Mouse (Mus musculus) spleen, adult 12 weeks (tissue): ENCODE results near the gene Zfp488.

Experiments used
- DNase-seq: peaks from one replicate; pipeline ENCODE4 v3.0.0; 2022; ENCODE audit warnings: low spot score

The Zfp488 gene

DNA sequence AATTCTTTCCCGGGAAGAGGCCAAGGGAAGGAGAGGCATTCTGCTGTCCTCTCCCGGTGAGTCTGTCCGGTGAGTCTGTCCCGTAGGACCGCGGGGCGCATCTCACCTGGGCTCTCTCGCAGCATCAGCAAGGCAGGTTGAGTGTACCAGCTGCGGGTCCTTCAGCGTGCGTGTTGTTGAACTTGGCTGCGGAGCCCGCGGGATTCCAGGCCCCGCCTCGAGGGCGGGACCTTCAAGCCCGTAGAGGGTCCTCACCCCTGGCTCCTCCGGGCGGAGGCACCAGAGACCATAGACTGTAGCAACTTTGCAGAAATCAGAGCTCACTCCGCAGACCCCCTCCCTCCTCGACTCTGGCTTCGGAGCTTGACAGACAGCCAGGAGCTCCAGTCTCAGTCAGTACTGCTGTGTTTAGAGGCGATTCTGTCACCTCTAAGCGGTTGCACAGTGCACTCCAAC lies at the start of gene Zfp488:
Gene Zfp488, minus strand, starts transcription at position 161 of the 456 bp plus-strand sequence.
- no peak for DNase-seq

DNA sequence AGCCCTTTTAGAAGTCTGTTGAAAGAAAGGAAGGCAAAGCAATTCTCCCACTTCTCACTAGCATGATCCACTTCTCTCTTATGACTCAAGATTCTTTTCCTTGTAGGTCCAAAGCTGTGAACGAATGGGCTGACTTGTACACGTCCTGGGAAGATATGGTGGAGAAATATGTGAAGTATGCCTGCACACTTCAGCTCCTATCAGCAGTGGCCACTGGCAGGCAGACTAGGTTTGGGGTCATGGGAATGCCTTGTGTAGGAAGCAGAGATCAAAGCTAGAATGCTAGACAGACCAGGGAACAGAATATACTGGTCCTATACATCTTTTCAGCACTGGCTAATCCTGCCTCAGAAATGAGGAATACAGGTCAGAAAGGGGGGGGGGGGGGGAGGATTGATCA lies 48.1 kb upstream of the Zfp488 start:
- no peak for DNase-seq

DNA sequence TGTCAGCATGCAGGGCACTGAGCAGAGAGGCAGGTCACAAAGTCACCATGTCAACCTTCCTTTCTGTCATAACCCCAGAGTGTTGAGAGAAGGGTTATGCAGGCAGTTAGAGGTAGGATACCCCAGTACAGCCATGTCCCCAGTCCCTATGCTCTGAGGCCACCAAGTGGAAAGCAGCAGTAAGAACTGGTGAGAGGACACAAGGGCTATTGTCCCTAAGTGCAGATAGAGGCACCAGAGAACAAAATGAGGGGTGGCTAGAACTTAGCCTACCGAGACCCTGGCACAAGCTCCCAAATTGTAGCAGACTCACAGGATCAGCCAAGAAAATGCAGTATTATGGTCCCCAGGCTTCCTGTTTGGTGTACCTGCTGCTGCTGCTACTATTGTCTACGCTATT lies 38.4 kb upstream of the Zfp488 start:
- DNase-seq, result no peak

DNA sequence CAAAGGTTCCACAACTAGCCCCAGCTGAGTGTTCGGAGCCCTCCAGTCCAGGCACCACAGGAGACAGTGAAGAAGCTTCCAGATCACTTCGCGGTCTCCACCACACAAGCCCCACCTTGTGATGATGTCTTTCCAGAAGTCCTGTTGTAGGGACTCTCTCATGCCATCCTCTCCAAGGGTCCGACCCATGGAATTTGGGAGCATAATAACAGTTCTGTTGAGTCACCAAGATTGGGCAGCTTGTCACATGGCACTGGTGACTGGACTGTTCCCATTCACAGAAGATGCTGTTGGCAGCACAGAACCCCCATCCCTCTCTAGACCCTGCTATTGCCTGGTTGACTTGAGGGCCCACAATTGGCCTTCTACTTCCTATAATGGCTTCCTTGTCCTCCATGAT lies 37.8 kb upstream of the Zfp488 start, which contains the start of gene Gm5460:
Gene Gm5460, plus strand, starts transcription at position 378 of the 400 bp plus-strand sequence.
- no peak for DNase-seq

DNA sequence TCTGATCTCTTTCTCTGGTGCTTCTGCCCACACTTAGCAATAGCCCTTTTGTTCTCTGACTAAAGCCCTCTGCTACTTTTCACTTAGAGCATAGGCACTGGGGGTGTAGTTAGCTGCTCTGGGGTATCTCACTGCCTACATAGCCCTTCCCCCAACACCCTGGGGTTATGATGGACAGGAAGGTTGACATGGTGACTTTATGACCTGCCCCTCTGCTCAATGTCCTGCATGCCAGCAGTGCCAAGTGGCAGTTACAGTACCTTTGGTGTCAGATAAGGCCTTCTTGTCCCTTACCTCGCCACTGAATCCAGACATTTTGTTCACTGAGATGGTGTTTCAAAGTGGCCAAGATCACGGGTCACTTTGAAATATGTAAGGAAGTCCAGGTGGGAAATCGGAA lies 36.5 kb upstream of the Zfp488 start, which contains the start of gene Gm30083:
Gene Gm30083, minus strand, starts transcription at position 120 of the 400 bp plus-strand sequence.
- DNase-seq, result no peak

DNA sequence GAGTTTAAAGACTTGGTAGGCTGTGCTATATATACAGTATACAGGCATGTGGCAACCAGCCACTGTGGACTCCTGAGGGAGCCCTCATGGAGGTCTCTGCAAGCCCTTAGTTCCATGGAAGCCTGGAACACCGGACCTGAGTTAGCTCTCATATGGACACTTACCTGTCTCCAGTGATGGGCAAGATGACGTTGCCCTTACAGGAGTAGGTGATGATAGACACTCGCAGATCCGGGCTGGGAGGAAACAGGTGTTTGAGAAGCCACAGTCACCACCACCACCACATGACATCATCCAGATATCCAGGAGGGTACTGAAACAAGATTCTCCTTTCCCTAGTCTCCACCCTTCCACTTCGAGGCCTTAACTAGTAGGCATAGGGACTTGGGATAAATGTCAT lies 23.8 kb upstream of the Zfp488 start:
- no peak for DNase-seq

DNA sequence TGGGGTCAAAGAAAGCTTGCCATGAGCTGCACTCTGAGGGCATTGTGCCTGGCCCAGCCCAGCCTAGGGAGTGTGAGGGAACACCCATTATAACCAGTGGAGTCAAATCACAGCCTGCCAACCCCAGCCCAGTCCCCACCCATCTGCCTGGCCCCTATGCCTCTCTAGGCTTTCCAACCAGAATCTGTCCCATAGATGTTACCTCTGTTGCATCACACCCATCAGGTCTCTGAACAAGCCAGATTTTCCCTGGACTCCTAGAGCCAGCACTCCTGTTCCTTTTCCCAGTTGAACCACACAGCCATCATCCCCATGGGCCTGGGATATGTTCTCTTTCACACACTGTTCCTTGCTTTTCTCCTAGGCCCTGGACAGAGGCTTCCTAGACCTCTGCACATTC lies 22.9 kb upstream of the Zfp488 start:
- no peak for DNase-seq

DNA sequence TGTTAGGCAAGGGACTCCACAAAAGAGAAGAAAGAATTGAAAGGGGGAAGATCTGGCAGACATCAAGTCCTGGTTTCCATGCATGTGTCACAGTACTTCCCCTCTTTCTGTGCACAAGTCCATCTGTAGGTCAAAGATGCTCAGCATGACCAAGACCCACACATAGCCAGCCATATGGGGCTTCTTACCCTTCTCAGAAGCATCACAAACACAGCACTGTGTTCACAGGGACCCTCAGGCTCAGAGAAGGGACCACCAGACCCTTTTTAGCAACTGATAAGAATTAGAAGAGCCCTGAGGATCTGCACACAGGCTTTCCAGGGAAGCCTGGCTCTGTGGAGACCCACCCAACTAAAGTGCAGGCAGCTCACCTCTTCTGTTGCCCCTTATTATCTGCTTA lies 21.5 kb upstream of the Zfp488 start:
- no peak for DNase-seq

DNA sequence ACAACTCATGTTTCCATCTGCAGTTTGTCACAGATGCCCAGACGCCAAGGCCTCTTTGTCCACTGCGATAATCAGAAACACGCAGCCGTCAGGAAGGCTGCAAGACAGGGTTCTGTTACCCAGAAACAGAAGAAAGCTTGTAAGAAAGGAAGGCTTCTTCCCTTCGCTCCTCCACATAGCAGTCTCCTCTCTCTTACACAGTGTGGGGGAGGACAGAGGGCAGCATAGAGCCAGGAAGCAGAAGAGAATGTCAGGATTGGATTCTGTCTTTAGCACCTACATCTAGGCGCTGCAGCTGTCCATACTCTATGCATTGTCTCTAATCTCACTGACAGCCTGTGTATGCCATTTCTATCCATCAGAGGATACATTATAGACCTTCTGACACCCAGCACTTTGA lies 18.9 kb upstream of the Zfp488 start:
- DNase-seq, result no peak

DNA sequence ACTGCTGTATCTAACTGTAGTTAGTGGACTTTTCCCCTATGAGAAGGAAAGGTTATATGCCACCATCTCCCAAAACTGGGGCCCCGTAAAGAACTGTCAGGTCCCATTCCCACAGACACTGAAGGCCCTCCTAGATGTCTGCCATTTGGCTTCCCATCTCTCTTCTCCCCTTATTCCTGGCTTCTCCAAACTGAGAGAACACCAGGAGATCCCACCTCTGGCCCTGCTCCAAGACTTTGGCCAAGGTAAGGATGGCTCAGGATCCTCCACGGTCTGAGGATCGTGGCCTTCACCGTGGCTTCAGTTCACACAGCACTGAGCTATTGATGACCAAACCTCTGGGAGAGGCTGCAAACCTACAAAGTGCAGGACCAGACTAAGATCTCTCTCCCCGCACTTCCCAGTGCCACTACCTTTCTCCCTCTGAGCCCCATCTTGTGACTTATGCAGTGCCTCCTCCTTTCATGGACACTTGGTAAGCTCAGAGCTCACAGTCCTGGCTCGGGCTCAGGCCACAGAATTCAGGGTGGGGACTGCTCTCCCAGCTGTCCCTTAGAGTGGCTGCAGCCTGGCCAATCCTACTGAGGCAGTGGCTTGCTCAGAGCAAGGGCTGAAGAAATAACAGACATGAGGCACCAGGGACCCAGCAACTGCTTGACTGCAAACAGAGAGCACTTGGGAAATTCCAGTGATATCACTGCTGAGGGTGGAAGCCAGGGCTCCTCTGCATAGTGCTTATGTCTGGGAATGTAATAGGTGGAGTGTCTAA lies 15.1 kb upstream of the Zfp488 start:
- DNase-seq, result no peak

DNA sequence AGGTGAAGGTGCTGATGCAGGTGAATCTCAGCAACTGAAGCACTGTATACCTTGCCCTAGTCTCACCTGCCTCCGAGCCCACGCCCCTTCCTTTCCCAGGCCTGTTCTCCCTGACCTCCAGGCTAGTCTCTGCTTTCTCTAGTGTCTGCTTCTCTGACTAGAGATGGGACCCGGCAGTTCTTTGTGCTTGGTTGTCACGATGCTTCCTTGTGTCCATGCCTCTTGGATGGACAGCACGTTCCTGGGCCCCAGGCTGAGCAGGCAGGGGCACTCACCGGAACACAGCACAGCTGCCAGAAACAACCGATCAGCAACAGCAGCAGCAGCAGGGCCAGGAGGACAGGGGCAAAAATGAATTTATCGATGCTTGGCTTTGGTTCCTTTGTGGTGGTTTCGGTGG lies 14.5 kb upstream of the Zfp488 start:
- no peak for DNase-seq

DNA sequence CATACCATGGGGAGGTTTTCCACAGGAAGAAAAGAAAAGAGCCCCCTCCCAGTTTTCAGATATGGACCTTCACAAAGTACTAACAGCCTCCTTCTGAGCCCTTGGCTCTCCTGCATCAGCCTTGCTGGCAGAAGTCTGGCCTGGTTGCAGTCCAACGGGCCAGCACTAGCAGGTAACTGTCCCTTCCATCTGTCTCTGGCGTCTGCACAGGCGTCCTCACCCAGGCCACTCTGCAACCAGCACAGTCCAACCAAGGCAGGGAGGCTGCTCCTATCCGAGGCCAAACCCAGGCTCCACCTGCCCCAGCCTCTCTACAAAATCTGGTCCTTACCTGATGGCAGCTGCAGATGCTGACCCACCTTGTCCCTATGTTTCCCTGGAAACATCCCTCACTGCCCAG lies 13.4 kb upstream of the Zfp488 start:
- DNase-seq, result no peak

DNA sequence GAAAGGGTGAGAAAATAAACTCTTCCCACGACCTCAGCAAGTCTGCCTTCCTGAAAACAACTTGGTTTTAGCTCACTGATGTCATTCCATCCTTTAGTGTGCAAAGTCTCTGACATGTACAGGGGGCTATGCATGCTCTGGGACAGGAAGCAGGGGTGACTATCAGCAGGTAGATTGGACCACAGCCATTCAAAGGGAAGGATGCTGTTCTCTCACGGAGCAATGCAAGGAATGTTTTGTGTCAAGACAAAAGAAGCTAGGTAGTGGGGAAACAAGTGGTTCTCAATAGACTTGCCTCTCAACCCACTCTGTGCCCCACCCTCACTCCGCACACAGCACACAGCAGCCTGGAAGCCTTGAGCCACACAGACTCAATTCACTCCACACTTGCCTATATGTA lies 10.6 kb upstream of the Zfp488 start:
- no peak for DNase-seq

DNA sequence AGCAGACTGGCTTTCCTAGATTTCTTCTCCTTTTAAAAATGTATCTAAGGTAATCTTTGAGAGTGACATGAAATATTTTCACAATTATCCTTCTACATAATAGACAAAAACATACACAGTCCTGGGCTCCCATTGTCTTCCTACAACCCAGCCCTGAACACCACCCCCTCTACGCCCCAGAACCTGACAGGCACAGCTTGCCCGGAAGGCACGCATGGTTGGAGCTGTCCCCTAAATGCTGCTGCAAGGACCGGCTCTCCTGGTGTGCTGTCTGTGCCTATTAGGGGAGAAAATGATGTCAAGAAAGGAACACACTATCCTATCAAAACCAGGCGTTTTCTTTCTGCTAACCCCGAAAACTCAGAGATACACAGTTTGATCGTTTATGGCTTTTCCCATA lies 816 bp downstream of the Zfp488 start:
- no peak for DNase-seq

DNA sequence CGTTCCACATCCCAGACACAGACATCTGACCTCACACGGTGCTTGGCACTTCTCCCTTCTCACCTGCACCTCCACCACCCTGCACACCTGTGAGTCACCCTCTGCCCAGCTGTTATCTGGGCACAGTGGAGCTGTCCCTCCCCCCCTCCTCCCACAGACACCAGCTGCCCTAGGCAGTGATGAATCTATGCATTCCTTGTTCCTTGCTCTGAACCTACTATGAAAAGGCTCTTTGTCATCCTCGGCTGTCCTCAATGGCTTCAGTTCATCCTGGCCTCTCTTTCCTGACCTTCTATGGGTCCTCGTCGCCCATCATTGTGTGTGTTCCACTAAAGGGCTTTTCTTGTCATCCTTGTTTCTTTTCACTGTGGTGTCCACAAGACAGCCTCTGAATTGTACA lies 3.8 kb downstream of the Zfp488 start:
- no peak for DNase-seq

DNA sequence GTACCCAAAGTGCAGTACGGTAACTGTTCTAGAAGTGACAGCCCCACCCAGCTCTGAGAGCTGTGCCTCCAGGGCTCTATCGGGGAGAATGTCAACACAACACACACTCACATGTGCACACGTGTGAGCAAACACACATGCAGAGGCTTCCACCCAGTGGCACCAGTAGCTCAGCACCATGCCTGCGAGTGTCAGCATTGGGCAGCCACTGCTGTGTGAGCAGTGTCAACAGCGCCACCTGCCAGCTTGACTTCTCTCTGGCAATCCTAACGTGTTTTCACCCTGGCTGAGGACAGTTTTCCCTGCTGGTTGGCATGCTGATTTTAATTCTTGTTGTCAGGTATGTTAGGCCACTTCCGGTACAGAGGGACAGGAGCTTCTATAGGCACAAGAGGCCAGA lies 5.9 kb downstream of the Zfp488 start:
- DNase-seq, result no peak

DNA sequence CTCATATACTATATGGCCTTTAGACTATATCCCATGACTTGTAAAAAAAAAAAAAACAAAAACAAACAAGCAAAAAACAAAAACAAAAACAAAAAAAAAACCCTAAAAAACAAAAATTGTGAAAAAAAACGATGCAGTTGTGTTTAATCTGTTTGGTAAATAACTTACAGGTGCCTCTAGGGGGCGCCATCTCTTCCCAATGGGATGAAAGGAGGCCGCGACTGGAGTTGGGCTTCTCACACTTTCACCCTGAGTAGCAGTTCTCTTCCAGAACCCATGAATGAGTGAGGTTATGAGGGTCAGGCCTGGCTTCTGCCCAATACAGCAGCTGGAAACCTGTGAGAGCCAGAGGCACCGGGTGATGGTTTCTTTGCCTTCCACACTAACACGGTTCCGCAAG lies 12.9 kb downstream of the Zfp488 start:
- no peak for DNase-seq

DNA sequence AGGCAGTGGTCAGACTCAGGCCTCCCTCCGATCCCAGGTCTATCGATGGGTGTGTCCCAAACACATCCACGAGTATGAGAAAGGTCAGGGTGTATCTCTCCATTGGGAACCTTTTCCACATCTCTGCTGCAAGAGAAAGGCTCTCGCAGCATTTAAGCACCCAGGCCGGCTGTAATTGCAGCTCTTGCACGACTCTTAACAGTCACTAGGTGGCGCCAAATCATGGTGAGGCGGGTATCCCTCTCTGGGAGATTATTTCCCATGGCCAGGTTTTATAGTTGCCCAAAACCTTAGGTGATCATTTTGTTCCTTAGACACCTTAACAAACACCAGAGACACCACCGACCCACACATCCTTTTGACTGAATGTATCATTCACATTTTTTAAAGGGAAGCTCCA lies 19.2 kb downstream of the Zfp488 start:
- no peak for DNase-seq

DNA sequence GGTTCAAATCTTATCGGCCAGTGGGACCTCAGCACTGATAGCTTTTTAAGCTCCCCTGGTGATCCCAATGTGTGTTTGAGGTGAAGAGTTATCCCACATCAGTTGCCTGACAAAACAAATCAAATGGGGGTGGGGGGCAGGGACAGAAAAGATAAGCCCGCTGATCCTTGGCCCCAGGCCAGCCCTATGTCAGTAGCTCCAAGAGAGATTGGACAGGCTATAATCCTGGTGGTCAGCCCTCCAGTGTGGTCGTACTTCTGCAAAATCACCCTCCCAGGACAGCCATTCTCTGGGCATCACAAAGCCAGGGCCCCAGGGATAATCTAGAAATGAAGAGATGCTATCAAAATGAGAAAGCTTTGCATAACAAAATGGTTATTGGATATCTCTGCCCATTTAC lies 19.7 kb downstream of the Zfp488 start:
- no peak for DNase-seq

DNA sequence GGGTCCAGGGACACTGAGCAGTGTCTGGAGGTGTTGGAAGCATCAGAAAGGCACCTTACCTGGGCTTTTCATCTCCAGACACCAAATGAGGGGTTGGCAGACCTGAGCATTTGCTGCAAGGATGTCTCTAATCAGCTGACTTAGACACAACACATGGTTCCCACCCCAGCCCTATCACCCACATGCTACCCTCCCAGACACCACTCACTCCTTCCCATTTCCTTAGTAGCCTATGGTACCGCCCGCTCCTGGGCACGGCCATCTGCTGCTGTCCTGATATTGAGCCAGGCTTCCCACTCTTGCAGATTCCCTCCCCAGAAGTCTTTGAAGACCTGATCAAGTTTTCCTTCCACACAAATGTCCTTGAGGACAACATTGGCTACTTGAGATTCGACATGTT lies 20.4 kb downstream of the Zfp488 start:
- DNase-seq, result no peak

DNA sequence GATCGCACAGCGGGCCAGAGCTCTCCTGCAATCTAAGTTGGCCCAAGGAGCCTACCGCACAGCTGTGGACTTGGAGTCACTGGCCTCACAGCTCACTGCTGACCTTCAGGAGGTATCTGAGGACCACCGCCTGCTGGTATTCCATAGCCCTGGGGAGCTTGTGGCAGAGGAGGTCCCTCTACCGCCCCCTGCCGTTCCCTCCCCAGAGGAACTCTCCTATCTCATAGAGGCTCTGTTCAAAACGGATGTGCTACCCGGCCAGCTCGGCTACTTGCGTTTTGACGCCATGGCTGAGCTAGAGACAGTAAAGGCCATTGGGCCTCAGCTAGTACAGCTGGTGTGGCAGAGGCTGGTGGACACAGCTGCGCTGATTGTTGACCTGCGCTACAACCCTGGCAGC lies 22.5 kb downstream of the Zfp488 start:
- no peak for DNase-seq

DNA sequence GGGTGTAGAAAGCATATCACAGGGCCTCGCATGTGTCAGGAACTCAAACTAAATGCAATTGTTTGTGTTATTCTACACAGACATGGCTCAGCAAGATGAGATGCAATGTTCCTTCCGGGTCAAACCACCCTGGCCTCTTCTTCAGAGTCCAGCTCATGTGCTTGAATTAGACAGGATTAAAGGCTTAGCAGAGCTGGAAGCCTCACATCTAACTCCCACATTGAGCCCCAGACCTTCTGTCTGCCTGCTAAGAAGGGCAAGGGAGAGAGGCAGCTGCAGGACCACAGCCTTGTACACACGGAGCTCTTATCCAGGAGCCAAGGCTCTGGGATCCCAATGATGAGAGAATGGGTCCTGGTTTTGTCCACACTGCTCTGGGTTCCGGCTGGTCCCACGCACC lies 24.8 kb downstream of the Zfp488 start, which contains the start of gene Rbp3:
Gene Rbp3, plus strand, starts transcription at position 243 of the 400 bp plus-strand sequence.
- DNase-seq, result no peak

DNA sequence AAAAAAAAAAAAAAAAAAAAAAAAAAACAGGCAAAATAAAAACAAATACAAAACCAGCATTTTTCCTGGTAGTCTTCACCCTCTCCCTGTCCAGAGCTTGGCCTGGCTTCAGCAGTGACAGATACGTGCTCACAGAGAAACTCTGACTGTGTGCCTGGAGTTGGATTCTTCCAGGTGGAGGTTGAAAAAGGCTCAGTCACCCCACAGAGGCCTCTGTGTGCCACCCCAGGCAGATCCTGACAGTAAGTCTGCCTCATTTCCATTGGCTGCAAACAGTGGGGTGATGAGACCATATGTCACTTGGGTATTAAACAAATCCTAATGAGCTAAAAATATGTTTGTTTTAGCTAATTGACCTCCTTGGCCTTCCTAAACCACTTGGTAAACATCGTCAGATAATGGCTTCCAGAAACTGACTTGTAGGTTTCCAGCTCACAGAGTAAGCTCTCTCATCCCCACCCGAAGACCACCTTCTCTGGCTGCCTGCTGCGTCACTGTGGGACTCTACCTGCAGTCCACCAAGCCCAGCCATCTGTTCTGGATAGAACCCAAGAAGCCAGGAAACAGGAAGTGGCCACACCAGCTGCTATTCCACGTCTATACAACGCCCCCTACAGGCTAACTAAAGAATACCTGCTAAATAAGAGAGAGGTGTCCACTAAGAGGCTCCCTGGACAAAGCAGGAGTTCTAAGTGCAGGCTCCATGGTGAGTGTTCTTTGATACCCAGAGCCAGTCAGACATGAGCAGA lies 26.2 kb downstream of the Zfp488 start:
- no peak for DNase-seq
